Mouse (Mus musculus): ENCODE measurements around the gene Casp1. TPM values are rescaled to one million over a fixed set of nuclear protein-coding genes. Genes with fewer than 3 reads are reported as not detected.

Casp1 gene
- total and polyA plus RNA-seq, 3 experiments = 3.6 to 5.9 TPM; not detected in 1

Other genes starting within 250 kb of the Casp1 start
- gene Casp4, start 10.3 kb downstream of the Casp1 start, total RNA-seq (2021) = 1 to 10 TPM; 3.7 to 4.8 TPM
- 0.27 and 0.55 TPM in 2 replicates for gene Casp4, start 10.3 kb downstream of the Casp1 start, polyA plus RNA-seq (2012; rRNA removed)
- gene Casp12, start 46.9 kb downstream of the Casp1 start, total RNA-seq (2021) = 10 to 100 TPM; 40.0 to 43.5 TPM
- 0.36 and 1.2 TPM in 2 replicates for gene Casp12, start 46.9 kb downstream of the Casp1 start, polyA plus RNA-seq (2012; rRNA removed)

All from adrenal gland, adult 2 months (tissue).